Mouse (Mus musculus): Measurements from ENCODE around the gene Fam71a.

Gene Fam71a

GRCm38 (mm10) chr1:191164717-191165116 lies at the start of gene Fam71a:
Gene Fam71a (minus strand): TSS chr1:191164817.
- DNase-seq (ENCODE audit: low read depth, low spot score), result no peak

DNA sequence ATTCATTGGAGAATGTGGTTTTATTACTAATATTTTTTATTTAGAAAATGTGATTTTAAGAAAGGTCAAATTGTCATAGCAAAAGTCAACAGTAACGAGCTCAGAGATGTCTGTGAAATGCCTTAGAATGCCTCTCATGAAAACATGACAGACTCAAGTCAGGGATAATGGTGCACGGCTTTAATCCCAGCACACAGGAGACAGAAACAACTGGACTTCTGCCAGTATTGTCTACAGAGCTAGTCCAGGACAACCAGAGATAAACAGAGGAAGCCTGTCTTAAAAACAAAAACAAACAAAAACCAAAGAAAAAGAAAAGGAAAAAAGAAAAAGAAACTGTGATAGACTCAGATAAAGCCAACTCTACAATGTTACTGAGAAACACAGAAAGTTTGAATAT lies 46.5 kb upstream of the Fam71a start:
- DNase-seq (ENCODE audit: low read depth, low spot score), result no peak

DNA sequence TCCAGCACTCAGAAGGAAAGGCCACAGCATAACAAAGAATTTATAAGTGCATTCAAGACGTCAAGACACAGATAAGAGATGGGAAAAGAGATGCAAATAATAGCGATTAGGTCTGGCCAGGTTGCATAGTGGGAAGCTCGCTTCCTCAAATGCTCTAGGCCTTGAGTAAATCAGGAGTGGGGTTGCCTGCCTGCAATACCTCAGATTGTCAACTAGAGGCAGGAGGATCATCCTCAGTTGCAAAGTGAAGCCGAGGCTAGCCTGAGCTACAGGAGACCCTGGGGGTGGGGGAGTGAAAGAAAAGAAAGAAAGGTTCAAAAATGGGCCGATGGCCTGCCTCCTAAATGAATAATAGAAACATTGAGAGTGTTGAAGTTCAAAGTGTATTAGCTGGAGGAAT lies 41.2 kb upstream of the Fam71a start:
- no peak for DNase-seq (ENCODE audit: low read depth, low spot score)

DNA sequence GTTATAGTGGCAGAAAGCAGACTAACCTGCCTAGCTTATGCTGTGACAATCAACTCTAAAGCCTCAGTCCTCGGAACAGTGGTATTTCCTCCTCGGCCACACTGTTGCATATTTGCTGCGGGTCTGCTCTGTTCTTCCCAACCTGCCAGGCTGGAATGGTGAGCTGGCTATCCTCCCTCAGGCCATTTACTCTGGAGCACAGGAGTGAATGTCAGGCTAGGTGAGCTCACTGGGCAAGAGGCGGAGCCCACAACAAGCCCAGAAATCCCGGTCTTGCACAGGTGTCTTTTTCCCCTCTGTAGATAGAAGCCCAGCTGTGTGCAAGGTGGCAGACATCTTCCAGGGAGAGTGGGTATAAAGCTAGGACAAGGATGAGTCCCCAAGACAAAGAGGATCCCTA lies 40.3 kb upstream of the Fam71a start:
- DNase-seq (ENCODE audit: low read depth, low spot score), result no peak

GRCm38 (mm10) chr1:191203496-191203895 lies 38.9 kb upstream of the Fam71a start:
- no peak for DNase-seq (ENCODE audit: low read depth, low spot score)

- DNase-seq (ENCODE audit: low read depth, low spot score), result no peak
Observed at GRCm38 (mm10) chr1:191202208-191202952, 37.8 kb upstream of the Fam71a start.

GRCm38 (mm10) chr1:191200816-191201602 lies 36.4 kb upstream of the Fam71a start:
- DNase-seq (ENCODE audit: low read depth, low spot score), result no peak

DNA sequence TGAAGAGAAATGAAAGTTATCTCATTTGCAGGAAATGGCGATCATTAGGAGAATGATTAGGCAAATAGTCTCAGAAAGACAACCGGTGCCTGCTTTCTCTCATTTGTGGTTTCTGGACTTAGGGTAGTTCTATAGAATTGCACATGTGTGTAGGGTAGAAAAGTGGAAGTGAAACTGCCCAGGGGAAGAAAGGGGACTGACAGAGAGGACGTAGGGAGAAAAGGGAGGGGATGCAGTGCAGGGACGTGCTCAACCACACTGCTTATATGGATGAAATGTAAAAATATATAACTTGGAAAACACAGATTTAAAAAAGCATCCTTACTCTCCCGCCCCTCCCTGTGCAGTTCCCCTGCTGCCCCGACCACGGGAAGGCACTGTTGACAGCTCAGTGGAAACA lies 33.3 kb upstream of the Fam71a start:
- no peak for DNase-seq (ENCODE audit: low read depth, low spot score)

DNA sequence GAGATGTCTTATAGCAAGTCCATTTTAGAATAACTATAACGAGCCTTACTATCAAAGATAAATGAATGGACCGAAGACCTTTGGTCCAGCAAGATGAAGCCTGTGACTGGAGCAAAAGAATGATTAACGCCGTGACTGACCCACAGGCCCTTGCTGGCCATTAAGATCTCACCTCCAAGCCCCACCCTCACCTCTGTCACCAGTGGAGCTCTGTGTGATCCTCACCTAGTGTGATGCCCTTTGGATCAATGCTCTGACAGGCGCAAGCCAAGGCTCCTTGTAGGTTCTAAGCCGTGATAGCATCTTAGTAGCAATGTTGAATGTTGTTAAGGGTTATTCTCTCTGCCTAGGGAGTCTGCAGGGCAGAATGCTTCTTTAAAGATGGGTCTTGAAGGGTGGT lies 31.4 kb upstream of the Fam71a start:
- no peak for DNase-seq (ENCODE audit: low read depth, low spot score)

DNA sequence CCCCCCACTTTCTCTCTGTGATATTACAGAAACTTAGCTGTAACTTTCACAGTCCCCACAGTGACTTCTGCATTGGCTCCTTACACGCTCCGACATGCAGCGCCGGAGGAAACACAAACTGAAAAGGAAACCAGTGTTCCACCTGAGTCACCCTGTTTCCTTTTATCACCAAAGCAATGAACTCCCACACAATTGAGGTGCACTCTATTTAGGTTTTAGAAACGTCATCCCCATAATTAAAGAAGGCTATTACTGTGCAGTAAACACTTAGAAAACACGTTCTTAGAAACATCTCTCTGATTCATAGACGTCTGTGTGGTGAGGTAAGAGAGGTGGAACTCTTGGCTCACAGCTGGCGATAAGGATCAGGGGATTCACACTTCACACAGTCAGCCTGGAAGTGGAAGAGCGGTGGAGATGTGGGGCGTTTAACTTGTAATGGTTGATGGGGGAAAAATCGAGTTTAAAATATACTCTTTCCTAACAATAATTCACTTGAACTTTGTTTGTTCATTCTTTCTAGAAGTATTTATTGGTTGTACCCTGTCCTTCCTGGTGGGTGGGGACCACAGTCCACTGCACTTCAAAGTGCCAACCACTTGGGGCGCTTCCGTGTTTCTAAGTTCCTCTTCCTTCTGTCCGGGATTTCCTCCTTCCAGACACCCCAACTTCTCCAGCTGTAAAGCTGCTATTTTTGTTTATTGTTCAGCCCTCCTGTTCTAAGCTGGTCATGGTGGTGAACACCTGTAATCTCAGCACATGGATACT lies 29.2 kb upstream of the Fam71a start:
- peak; percentile 88 for DNase-seq (ENCODE audit: low read depth, low spot score)

DNA sequence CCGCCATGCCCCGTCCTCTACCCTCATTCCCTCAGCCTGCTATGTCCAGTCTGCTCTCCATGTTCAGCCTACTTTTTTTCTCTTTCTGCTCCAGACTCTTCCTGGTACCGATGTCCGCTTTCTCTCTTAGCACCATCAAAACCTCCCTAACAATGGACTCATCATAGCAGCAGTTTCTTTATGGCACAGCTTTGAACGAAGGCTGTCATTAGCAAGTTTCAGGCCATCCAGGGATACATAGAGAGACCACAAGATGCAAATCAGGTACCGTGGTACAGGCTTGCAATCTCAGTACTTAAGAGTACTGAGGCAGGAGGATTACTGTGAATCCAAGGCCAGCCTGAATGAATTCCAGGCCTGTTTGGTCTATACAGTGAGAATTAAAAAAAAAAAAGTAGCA lies 28.1 kb upstream of the Fam71a start:
- DNase-seq (ENCODE audit: low read depth, low spot score), result no peak

DNA sequence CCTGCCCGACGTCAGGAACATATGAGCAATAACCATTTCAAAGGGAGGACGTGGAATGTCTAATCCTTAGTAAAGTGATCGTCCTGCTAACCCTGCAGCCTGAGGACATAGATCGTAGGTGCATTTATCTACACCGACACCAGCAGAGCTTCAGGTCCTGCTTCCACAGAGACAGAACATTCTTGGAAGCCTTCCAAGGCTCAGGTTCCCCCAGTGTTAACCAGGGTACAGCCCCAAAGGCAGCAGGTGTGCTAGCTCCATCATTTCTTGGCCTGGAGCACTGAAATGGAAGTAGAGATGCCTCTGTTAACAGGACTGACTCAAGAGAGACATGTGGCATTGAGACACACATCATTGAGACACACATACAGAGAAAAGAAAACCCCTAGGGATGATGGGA lies 27.6 kb upstream of the Fam71a start:
- DNase-seq (ENCODE audit: low read depth, low spot score), result no peak

GRCm38 (mm10) chr1:191189671-191190372 lies 25.2 kb upstream of the Fam71a start:
- no peak for DNase-seq (ENCODE audit: low read depth, low spot score)

DNA sequence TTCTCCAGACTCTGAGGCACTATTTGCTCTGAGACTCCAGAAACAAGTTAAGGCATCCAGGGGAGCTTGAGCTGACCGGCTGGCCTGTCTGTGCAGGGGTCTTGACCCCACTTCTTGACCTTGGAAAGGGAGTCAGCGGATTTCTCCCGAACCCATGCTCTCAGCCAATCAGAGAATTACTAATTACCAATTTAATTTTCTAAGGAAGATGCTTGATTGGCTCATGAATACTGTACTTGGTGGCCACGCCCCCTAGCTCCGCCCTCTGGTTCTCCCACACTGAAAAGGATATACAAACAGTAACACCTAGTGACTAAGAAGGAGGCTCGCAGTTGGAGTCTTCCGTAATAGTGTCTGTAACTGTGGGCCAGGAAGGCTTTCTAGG lies 21.8 kb upstream of the Fam71a start:
- DNase-seq (ENCODE audit: low read depth, low spot score), result peak; percentile 54

DNA sequence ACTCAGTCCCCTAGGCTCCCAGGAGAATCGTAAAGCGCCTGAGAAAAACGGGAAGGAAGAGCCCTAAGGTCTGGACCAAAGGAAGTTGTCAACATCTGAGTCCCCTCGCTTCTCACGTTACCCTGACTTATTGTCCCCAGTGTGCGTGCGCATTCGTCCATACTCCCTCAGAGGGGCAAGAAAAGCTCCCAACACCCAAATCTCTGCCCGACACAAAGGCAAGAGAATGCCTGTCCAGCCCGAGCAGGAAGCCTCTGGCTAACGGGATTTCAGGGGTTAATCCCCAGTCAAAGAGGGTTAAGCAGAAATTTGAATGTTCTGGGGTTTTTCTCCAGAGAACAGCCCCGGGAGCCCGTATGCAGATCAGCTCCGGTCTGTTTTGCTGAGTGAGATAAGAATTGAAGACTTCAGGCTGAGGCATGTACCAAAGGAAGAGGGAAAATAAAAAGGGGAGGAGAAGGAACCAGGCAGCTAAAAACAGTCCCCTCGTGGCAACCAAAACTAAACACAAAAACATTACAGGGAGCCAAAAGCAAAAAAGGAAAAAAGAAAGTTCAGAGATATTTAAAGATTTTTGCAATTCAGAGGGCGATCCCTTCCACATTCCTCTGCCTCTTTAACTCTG lies 21.3 kb upstream of the Fam71a start:
- DNase-seq (ENCODE audit: low read depth, low spot score), result peak; percentile 29

GRCm38 (mm10) chr1:191184841-191185251 lies 20.2 kb upstream of the Fam71a start:
- peak; percentile 63 for DNase-seq (ENCODE audit: low read depth, low spot score)

GRCm38 (mm10) chr1:191184066-191184815 lies 19.6 kb upstream of the Fam71a start:
- DNase-seq (ENCODE audit: low read depth, low spot score), result peak; percentile 29

DNA sequence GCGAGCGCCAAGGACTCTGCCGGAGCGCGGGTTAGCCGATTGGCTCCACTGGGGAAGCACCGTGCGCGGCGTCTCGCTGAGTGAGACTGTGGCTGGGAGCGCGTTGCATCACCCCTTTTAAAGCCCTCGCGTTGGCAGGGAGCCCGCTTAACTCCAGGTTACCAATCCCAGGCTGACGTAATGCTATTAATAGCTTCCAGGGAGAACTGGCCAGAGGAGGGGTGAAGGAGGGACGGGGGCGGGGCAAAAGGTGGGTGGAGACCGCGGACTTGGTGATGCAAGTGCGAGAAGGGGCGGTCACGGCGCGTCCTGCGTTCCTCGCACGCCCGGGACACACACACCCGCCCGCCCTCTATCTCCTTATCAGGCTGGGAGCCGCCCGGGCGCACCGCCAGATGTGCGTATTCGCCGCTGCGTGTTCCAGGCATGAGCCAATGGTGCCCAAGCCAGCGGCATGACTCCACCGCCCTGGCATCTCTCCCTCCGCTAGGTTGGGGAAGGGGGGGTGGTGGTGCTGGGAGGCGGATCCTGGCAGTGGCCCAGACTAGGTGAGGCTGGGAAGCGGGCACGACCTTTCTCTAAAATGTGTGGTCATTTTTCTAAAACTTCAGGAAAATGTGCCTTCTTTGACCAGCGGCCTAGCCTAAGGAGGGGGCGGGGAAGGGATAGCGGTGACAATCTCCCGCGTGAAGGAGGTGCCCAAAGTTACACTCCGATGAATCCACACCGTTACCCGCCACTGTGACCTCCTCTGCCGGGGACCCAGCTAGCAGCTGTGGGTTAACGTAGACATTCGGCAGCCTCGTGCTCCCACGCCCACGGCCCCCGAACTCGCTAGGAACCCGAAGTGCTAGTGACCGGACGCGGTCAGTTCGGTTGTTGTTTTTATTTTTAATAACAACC lies 18.8 kb upstream of the Fam71a start:
- peak; percentile 88 for DNase-seq (ENCODE audit: low read depth, low spot score)

DNA sequence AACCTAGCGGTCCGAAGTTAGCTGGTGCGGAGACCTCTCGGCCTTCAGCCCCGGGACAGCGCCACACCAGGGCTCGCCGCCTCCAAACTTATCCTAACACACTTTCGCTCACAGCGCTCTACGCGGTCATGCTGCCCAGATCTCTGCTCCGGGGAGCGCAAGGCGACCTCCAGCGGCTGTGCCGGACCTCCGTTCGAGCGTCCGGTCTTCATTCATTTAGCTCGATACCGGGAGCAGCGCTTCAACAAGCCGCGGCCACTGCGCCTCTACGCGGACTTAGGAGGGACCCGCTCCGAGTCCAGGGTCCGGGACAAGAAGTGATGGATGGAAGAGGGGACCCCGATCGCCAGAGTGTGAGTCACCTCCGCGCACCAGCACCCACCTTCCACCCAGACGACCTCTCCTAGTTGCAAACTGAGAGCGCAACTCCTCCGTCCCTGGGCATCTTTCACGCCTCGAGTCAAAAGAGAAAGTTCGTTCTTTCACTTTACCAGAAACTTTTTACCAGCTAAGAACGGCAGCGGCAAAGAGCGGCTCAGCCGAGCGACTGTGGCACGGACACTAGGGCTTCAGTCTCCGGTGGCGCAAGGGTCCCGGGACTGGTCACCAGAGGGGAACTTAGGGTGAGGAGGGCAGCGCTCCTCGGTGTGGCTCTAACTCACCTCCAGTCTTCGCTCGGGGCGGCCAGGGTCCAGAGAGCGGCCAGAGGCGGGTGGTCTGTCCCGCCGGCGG lies 18.0 kb upstream of the Fam71a start:
- DNase-seq (ENCODE audit: low read depth, low spot score), result peak; percentile 45

Measured in CD4-positive helper T cell, adult 2 months (primary cell).